Mouse (Mus musculus): ENCODE data around the gene Gm2431. TPM values are rescaled to one million over a fixed set of nuclear protein-coding genes. Genes with fewer than 3 reads are reported as not detected.
"Not testable (repeated sequence)": the region's sequence is repeated elsewhere in the genome, so short reads cannot be mapped to it uniquely, and the experiment has no call there.

The Gm2431 gene
- not detected in 2 replicates for total RNA-seq (2014; rRNA removed)
- not detected in 2 replicates for polyA plus RNA-seq (2015; fragmentation: Nextera tagmentation; extraction: Ambion mirVana)

- not testable (repeated sequence) for H3K9me3 ChIP-seq (ENCODE audit: low read length); H3K27ac ChIP-seq; H3K4me1 ChIP-seq (ENCODE audit: insufficient read depth, low read length); H3K27me3 ChIP-seq (ENCODE audit: insufficient read depth, low read length); H3K4me3 ChIP-seq (ENCODE audit: low read length); DNase-seq (ENCODE audit: low spot score); ATAC-seq; H3K36me3 ChIP-seq (ENCODE audit: insufficient read depth, low read length); H3K9ac ChIP-seq (replicated peaks; ENCODE audit: low read length); H3K4me2 ChIP-seq (ENCODE audit: low read depth, low read length)
- WGBS = 69% methylated on average over 1 of the region's 1 CpGs
These were observed at the start of gene Gm2431 for GRCm38 (mm10) chr7:142258254-142258653. TSS of gene Gm2431 (minus strand) at chr7:142258354.

GRCm38 (mm10) chr7:142303929-142304328, 45.8 kb upstream of the Gm2431 start:
- not testable (repeated sequence) for H3K9ac ChIP-seq (replicated peaks; ENCODE audit: low read length); ATAC-seq; H3K36me3 ChIP-seq (ENCODE audit: insufficient read depth, low read length); H3K27ac ChIP-seq; H3K27me3 ChIP-seq (ENCODE audit: insufficient read depth, low read length); H3K4me3 ChIP-seq (ENCODE audit: low read length); DNase-seq (ENCODE audit: low spot score); H3K9me3 ChIP-seq (ENCODE audit: low read length); H3K4me1 ChIP-seq (ENCODE audit: insufficient read depth, low read length); H3K4me2 ChIP-seq (ENCODE audit: low read depth, low read length)
- 75% methylated on average over 1 of the region's 1 CpGs for WGBS

GRCm38 (mm10) chr7:142303249-142303648, 45.1 kb upstream of the Gm2431 start, which contains the start of gene Krtap5-4:
TSS of gene Krtap5-4 (plus strand) at chr7:142303549.
- no peak for DNase-seq (ENCODE audit: low spot score)
- H3K9me3 ChIP-seq (ENCODE audit: low read length) = no peaks in the 10 kb centered on the region
- no peak for TF ChIP-seq CTCF (IDR thresholded peaks at IDR 0.05; ENCODE audit: low read depth)
- WGBS = 72% methylated on average over 3 of the region's 3 CpGs
- no peaks in the 10 kb centered on the region for H3K4me1 ChIP-seq (ENCODE audit: insufficient read depth, low read length)
- H3K27ac ChIP-seq = no peak within 1 kb of the TSS
- H3K4me2 ChIP-seq (ENCODE audit: low read depth, low read length) = no peak within 1 kb of the TSS
- H3K4me3 ChIP-seq (ENCODE audit: low read length) = no peak within 1 kb of the TSS
- H3K36me3 ChIP-seq (ENCODE audit: insufficient read depth, low read length) = no peaks in the 10 kb centered on the region
- no peak within 1 kb of the TSS for H3K9ac ChIP-seq (replicated peaks; ENCODE audit: low read length)
- ATAC-seq = no peak
- H3K27me3 ChIP-seq (ENCODE audit: insufficient read depth, low read length) = no peaks in the 10 kb centered on the region; the same call in 1 of the 2 replicates

- not testable (repeated sequence) for H3K9me3 ChIP-seq (ENCODE audit: low read length); H3K36me3 ChIP-seq (ENCODE audit: insufficient read depth, low read length); H3K27me3 ChIP-seq (ENCODE audit: insufficient read depth, low read length); H3K4me3 ChIP-seq (ENCODE audit: low read length); H3K9ac ChIP-seq (replicated peaks; ENCODE audit: low read length); DNase-seq (ENCODE audit: low spot score); H3K4me1 ChIP-seq (ENCODE audit: insufficient read depth, low read length); H3K27ac ChIP-seq; ATAC-seq; H3K4me2 ChIP-seq (ENCODE audit: low read depth, low read length)
These were observed 38.9 kb upstream of the Gm2431 start, which contains the start of gene Krtap5-1 for GRCm38 (mm10) chr7:142297018-142297417. TSS of gene Krtap5-1 (minus strand) at chr7:142297118.

- not testable (repeated sequence) for H3K4me3 ChIP-seq (ENCODE audit: low read length); H3K27ac ChIP-seq; H3K4me2 ChIP-seq (ENCODE audit: low read depth, low read length); DNase-seq (ENCODE audit: low spot score); H3K36me3 ChIP-seq (ENCODE audit: insufficient read depth, low read length); H3K4me1 ChIP-seq (ENCODE audit: insufficient read depth, low read length); ATAC-seq; H3K9ac ChIP-seq (replicated peaks; ENCODE audit: low read length); H3K9me3 ChIP-seq (ENCODE audit: low read length); H3K27me3 ChIP-seq (ENCODE audit: insufficient read depth, low read length)
- WGBS = 33% methylated on average over 4 of the region's 4 CpGs
These were observed 38.0 kb upstream of the Gm2431 start for GRCm38 (mm10) chr7:142296108-142296507.

- no peaks in the 10 kb centered on the region for H3K36me3 ChIP-seq (ENCODE audit: insufficient read depth, low read length)
- H3K4me1 ChIP-seq (ENCODE audit: insufficient read depth, low read length) = no peaks in the 10 kb centered on the region
- H3K4me3 ChIP-seq (ENCODE audit: low read length) = no peak overlapping the region
- no peaks in the 10 kb centered on the region for H3K27me3 ChIP-seq (ENCODE audit: insufficient read depth, low read length)
- no peak overlapping the region for H3K27ac ChIP-seq
- no peak for DNase-seq (ENCODE audit: low spot score)
- ATAC-seq = no peak
- no peak overlapping the region for H3K9ac ChIP-seq (replicated peaks; ENCODE audit: low read length)
- TF ChIP-seq CTCF (IDR thresholded peaks at IDR 0.05; ENCODE audit: low read depth) = peak; percentile 53
- no peak overlapping the region for H3K4me2 ChIP-seq (ENCODE audit: low read depth, low read length)
- H3K9me3 ChIP-seq (ENCODE audit: low read length) = no peaks in the 10 kb centered on the region
These were observed 37.3 kb upstream of the Gm2431 start for GRCm38 (mm10) chr7:142295418-142295817.

- WGBS = 0% methylated on average over 2 of the region's 2 CpGs
- H3K27ac ChIP-seq; H3K9me3 ChIP-seq (ENCODE audit: low read length); H3K27me3 ChIP-seq (ENCODE audit: insufficient read depth, low read length); H3K4me1 ChIP-seq (ENCODE audit: insufficient read depth, low read length); H3K9ac ChIP-seq (replicated peaks; ENCODE audit: low read length); ATAC-seq; H3K4me3 ChIP-seq (ENCODE audit: low read length); H3K36me3 ChIP-seq (ENCODE audit: insufficient read depth, low read length); H3K4me2 ChIP-seq (ENCODE audit: low read depth, low read length): not testable (repeated sequence)
- peak; percentile 78 for TF ChIP-seq CTCF (IDR thresholded peaks at IDR 0.05; ENCODE audit: low read depth)
- DNase-seq (ENCODE audit: low spot score) = peak; percentile 62
These were observed 35.7 kb upstream of the Gm2431 start for GRCm38 (mm10) chr7:142293851-142294250.

- H3K27me3 ChIP-seq (ENCODE audit: insufficient read depth, low read length); H3K4me1 ChIP-seq (ENCODE audit: insufficient read depth, low read length); H3K4me3 ChIP-seq (ENCODE audit: low read length); ATAC-seq; H3K9ac ChIP-seq (replicated peaks; ENCODE audit: low read length); DNase-seq (ENCODE audit: low spot score); H3K36me3 ChIP-seq (ENCODE audit: insufficient read depth, low read length); H3K27ac ChIP-seq; H3K9me3 ChIP-seq (ENCODE audit: low read length); H3K4me2 ChIP-seq (ENCODE audit: low read depth, low read length): not testable (repeated sequence)
- WGBS = 84% methylated on average over 9 of the region's 9 CpGs
These were observed 27.9 kb upstream of the Gm2431 start for GRCm38 (mm10) chr7:142285910-142286612.

Data from hindbrain, postnatal 0 days (tissue).